Mouse (Mus musculus) limb, embryonic 11.5 days (tissue): Measurements from ENCODE around the gene Gipc2. TPM values are rescaled to one million over a fixed set of nuclear protein-coding genes. Genes with fewer than 3 reads are reported as not detected.

ENCODE experiments used
- ATAC-seq: fragments of 200-750 bp; cut with Nextera tagmentation; 2 replicates; pipeline ENCODE4 v1.8.0; 2017; ENCODE audit warnings: low read depth; ENCODE audit not compliant: insufficient number of reproducible peaks, low FRiP score, low TSS enrichment
- DNase-seq: peaks from one replicate; pipeline ENCODE4 v3.0.0-alpha.2; 2015; ENCODE audit warnings: low spot score
- H3K27ac ChIP-seq: fragments of 300-500 bp; sonication (generic); replicated peaks from 2 replicates; pipeline ENCODE4 v1.5.1; 2014; ENCODE audit warnings: low read depth, mild to moderate bottlenecking, low read length
- H3K27me3 ChIP-seq: fragments of 300-500 bp; sonication (generic); 2 replicates; pipeline ENCODE4 v1.6.1; 2014; ENCODE audit warnings: mild to moderate bottlenecking, low read length, mixed read lengths; ENCODE audit not compliant: control insufficient read depth, insufficient read depth
- H3K36me3 ChIP-seq: fragments of 300-500 bp; sonication (generic); 2 replicates; pipeline ENCODE4 v1.6.1; 2014; ENCODE audit warnings: mild to moderate bottlenecking, low read length, moderate library complexity, mixed read lengths; ENCODE audit not compliant: control insufficient read depth, insufficient read depth
- H3K4me1 ChIP-seq: fragments of 300-500 bp; sonication (generic); 2 replicates; pipeline ENCODE4 v1.6.1; 2014; ENCODE audit warnings: low read length, mixed read lengths; ENCODE audit not compliant: control insufficient read depth, insufficient read depth
- H3K4me2 ChIP-seq: fragments of 300-500 bp; sonication (generic); 2 replicates; pipeline ENCODE4 v1.6.1; 2014; ENCODE audit warnings: low read depth, mild to moderate bottlenecking, moderate library complexity; ENCODE audit not compliant: severe bottlenecking
- H3K4me3 ChIP-seq: fragments of 300-500 bp; sonication (generic); 2 replicates; pipeline ENCODE4 v1.5.1; 2014; ENCODE audit warnings: low read depth, low read length
- H3K9ac ChIP-seq: fragments of 300-500 bp; sonication (generic); 2 replicates; pipeline ENCODE4 v1.6.1; 2014; ENCODE audit warnings: mild to moderate bottlenecking, low read length
- H3K9me3 ChIP-seq: fragments of 300-500 bp; sonication (generic); 2 replicates; pipeline ENCODE4 v1.6.1; 2016; ENCODE audit warnings: low read length; ENCODE audit not compliant: control insufficient read depth
- WGBS: fragments of 180-500 bp; shearing (Covaris S2); extraction: QIAGEN DNeasy Blood & Tissue Kit; methylation state at CpG from one replicate; pipeline ENCODE4 v1.1.7; 2014; 5-methylcytosine and 5-hydroxymethylcytosine counted together
- polyA plus RNA-seq: library from polyadenylated mRNA; unstranded; fragments of >200 nt; fragmentation: Nextera tagmentation; extraction: Ambion mirVana; gene quantifications from 2 replicates; pipeline ENCODE4 v1.2.1, GENCODE M21; 2014

The Gipc2 gene
- polyA plus RNA-seq, 1 experiment from 2014 or later = 3.3 TPM

GRCm38 (mm10) chr3:152062806-152063205, 103.2 kb downstream of the Gipc2 start:
- 71% methylated on average over 3 of the region's 3 CpGs for WGBS
- H3K4me1 ChIP-seq = no peaks in the 10 kb centered on the region
- no peak overlapping the region for H3K9ac ChIP-seq
- ATAC-seq (no peak), DNase-seq (no peak)
- H3K4me2 ChIP-seq = no peak overlapping the region
- no peaks in the 10 kb centered on the region for H3K36me3 ChIP-seq
- H3K27me3 ChIP-seq = no peaks in the 10 kb centered on the region
- H3K27ac ChIP-seq = no peak overlapping the region
- H3K9me3 ChIP-seq = no peaks in the 10 kb centered on the region
- H3K4me3 ChIP-seq = no peak overlapping the region

- 94% methylated on average over 5 of the region's 5 CpGs for WGBS
- Histone ChIP-seq H3K9ac (no peak overlapping the region), H3K4me1 (no peaks in the 10 kb centered on the region), H3K27ac (no peak overlapping the region), H3K4me2 (no peak overlapping the region), H3K9me3 (no peaks in the 10 kb centered on the region), H3K4me3 (no peak overlapping the region), H3K27me3 (no peaks in the 10 kb centered on the region), H3K36me3 (no peaks in the 10 kb centered on the region)
- ATAC-seq = no peak
- no peak for DNase-seq
Measured at GRCm38 (mm10) chr3:152061145-152061544, 104.9 kb downstream of the Gipc2 start.

GRCm38 (mm10) chr3:152058235-152058634, 107.8 kb downstream of the Gipc2 start:
- Histone ChIP-seq H3K4me2 (no peak overlapping the region), H3K9me3 (no peaks in the 10 kb centered on the region), H3K4me1 (no peaks in the 10 kb centered on the region), H3K27me3 (no peaks in the 10 kb centered on the region), H3K27ac (no peak overlapping the region), H3K9ac (no peak overlapping the region), H3K4me3 (no peak overlapping the region), H3K36me3 (no peaks in the 10 kb centered on the region)
- ATAC-seq (no peak), DNase-seq (no peak)
- 84% methylated on average over 2 of the region's 2 CpGs for WGBS

GRCm38 (mm10) chr3:152054260-152054659, 111.8 kb downstream of the Gipc2 start:
- no peak for ATAC-seq
- 80% methylated on average over 4 of the region's 4 CpGs for WGBS
- Histone ChIP-seq H3K27ac (no peak overlapping the region), H3K4me1 (no peaks in the 10 kb centered on the region), H3K9ac (no peak overlapping the region), H3K4me3 (no peak overlapping the region), H3K4me2 (no peak overlapping the region), H3K27me3 (no peaks in the 10 kb centered on the region), H3K36me3 (no peaks in the 10 kb centered on the region), H3K9me3 (no peaks in the 10 kb centered on the region)
- no peak for DNase-seq

- no peak overlapping the region for H3K4me2 ChIP-seq
- 96% methylated on average over 2 of the region's 2 CpGs for WGBS
- no peaks in the 10 kb centered on the region for H3K9me3 ChIP-seq
- no peaks in the 10 kb centered on the region for H3K27me3 ChIP-seq
- ATAC-seq (no peak), DNase-seq (no peak)
- H3K36me3 ChIP-seq = no peaks in the 10 kb centered on the region
- no peaks in the 10 kb centered on the region for H3K4me1 ChIP-seq
- no peak overlapping the region for H3K27ac ChIP-seq
- H3K4me3 ChIP-seq = no peak overlapping the region
- H3K9ac ChIP-seq = no peak overlapping the region
Measured at GRCm38 (mm10) chr3:152051959-152052358, 114.1 kb downstream of the Gipc2 start.

GRCm38 (mm10) chr3:152047914-152048313, 118.1 kb downstream of the Gipc2 start:
- Histone ChIP-seq H3K4me1 (no peaks in the 10 kb centered on the region), H3K9me3 (no peaks in the 10 kb centered on the region), H3K9ac (no peak overlapping the region), H3K4me2 (no peak overlapping the region), H3K4me3 (no peak overlapping the region), H3K27me3 (no peaks in the 10 kb centered on the region), H3K27ac (no peak overlapping the region), H3K36me3 (no peaks in the 10 kb centered on the region)
- DNase-seq (no peak), ATAC-seq (no peak)

- H3K9ac ChIP-seq = no peak overlapping the region
- H3K4me3 ChIP-seq = no peak overlapping the region
- H3K4me2 ChIP-seq = no peak overlapping the region
- no peaks in the 10 kb centered on the region for H3K36me3 ChIP-seq
- no peaks in the 10 kb centered on the region for H3K9me3 ChIP-seq
- ATAC-seq (no peak), DNase-seq (no peak)
- 86% methylated on average over 3 of the region's 3 CpGs for WGBS
- H3K4me1 ChIP-seq = no peaks in the 10 kb centered on the region
- H3K27me3 ChIP-seq = no peaks in the 10 kb centered on the region
- H3K27ac ChIP-seq = no peak overlapping the region
Measured at GRCm38 (mm10) chr3:152046895-152047294, 119.1 kb downstream of the Gipc2 start.

Other genes starting within 250 kb of the Gipc2 start
- gene Dnajb4, start 44.1 kb upstream of the Gipc2 start, polyA plus RNA-seq = 32.4 and 33.2 TPM in 2 replicates
- 452 and 482 TPM in 2 replicates for gene Fubp1, start 44.2 kb upstream of the Gipc2 start, polyA plus RNA-seq
- gene Nexn, start 100.1 kb upstream of the Gipc2 start, polyA plus RNA-seq = 8.7 and 9.1 TPM in 2 replicates
- 21.4 and 21.8 TPM in 2 replicates for gene Miga1, start 174.2 kb upstream of the Gipc2 start, polyA plus RNA-seq
- 55.7 and 56.8 TPM in 2 replicates for gene Usp33, start 180.2 kb upstream of the Gipc2 start, polyA plus RNA-seq
- gene Zzz3, start 229.2 kb upstream of the Gipc2 start, polyA plus RNA-seq = 68.2 and 68.7 TPM in 2 replicates